Mouse (Mus musculus) MEL (cell line): ENCODE results near the gene Ivd. TPM values are rescaled to one million over a fixed set of nuclear protein-coding genes. Genes with fewer than 3 reads are reported as not detected.

Experiments used
- DNase-seq: peaks from one replicate; pipeline ENCODE4 v3.0.0; 2011; ENCODE audit warnings: low read depth, low spot score
- H3K27ac ChIP-seq: 2 replicates; pipeline ENCODE4 v1.5.1; 2012; ENCODE audit warnings: low read depth, mild to moderate bottlenecking, control low read depth, low read length, moderate library complexity; ENCODE audit not compliant: control insufficient read depth
- H3K27me3 ChIP-seq, 2 experiments: fragments of 150-350 bp in 1 of 2; sonication (generic) in 1 of 2; 2 replicates each; pipeline ENCODE4 v1.6.1; 2012; ENCODE audit warnings: low read length in 2 of 2, mild to moderate bottlenecking in 2 of 2, improper control_type of control experiment in 1 of 2, moderate library complexity in 1 of 2; ENCODE audit not compliant: insufficient read depth in 2 of 2, control insufficient read depth in 1 of 2
- H3K36me3 ChIP-seq, 2 experiments: 2 replicates each; pipeline ENCODE4 v1.6.1; 2012 to 2014; ENCODE audit warnings: low read length in 2 of 2, improper control_type of control experiment in 1 of 2, inconsistent platforms in 1 of 2, mild to moderate bottlenecking in 1 of 2; ENCODE audit not compliant: insufficient read depth in 2 of 2, control insufficient read depth in 1 of 2
- H3K4me1 ChIP-seq, 2 experiments: fragments of 150-350 bp in 1 of 2; sonication (generic) in 1 of 2; 2 replicates each; pipeline ENCODE4 v1.6.1; 2012; ENCODE audit warnings: low read length in 2 of 2, improper control_type of control experiment in 1 of 2, mild to moderate bottlenecking in 1 of 2; ENCODE audit not compliant: insufficient read depth in 2 of 2, control insufficient read depth in 1 of 2
- H3K4me3 ChIP-seq, 2 experiments: fragments of 150-350 bp in 1 of 2; sonication (generic) in 1 of 2; 2 replicates each; pipeline ENCODE4 v1.5.1; 2012; ENCODE audit warnings: low read depth in 2 of 2, low read length in 2 of 2, mild to moderate bottlenecking in 2 of 2, moderate library complexity in 2 of 2, control low read depth in 1 of 2, improper control_type of control experiment in 1 of 2; ENCODE audit not compliant: control insufficient read depth in 1 of 2, insufficient read depth in 1 of 2
- H3K79me2 ChIP-seq: 2 replicates; pipeline ENCODE4 v1.6.1; 2012; ENCODE audit warnings: mild to moderate bottlenecking, low read length, moderate library complexity; ENCODE audit not compliant: control insufficient read depth, poor library complexity, insufficient read depth
- H3K9ac ChIP-seq: 2 replicates; pipeline ENCODE4 v1.6.1; 2012; ENCODE audit warnings: low read depth, mild to moderate bottlenecking, control low read depth, low read length, moderate library complexity; ENCODE audit not compliant: control insufficient read depth, poor library complexity, severe bottlenecking
- H3K9me3 ChIP-seq: fragments of 150-350 bp; sonication (generic); replicated peaks from 2 replicates; pipeline ENCODE4 v1.6.1; 2012; ENCODE audit warnings: mild to moderate bottlenecking, low read length, improper control_type of control experiment, moderate library complexity; ENCODE audit not compliant: insufficient read depth
- CHD2 ChIP-seq: IDR thresholded peaks from 2 replicates; pipeline ENCODE4 v1.6.1; 2011; ENCODE audit warnings: low read length, improper control_type of control experiment
- CTCF ChIP-seq, 3 experiments: IDR thresholded peaks in 2 of 3; conservative IDR thresholded peaks in 1 of 3; 2 replicates each; pipeline ENCODE4 v1.5.1; 2011 to 2012; ENCODE audit warnings: low read length in 3 of 3, low read depth in 2 of 3, mild to moderate bottlenecking in 2 of 3, improper control_type of control experiment in 1 of 3, inconsistent platforms in 1 of 3, mixed read lengths in 1 of 3, moderate library complexity in 1 of 3; ENCODE audit not compliant: control insufficient read depth in 1 of 3, insufficient read depth in 1 of 3, poor library complexity in 1 of 3, severe bottlenecking in 1 of 3
- E2F4 ChIP-seq: IDR thresholded peaks from 2 replicates; pipeline ENCODE4 v1.6.1; 2011; ENCODE audit warnings: low read depth, low read length, improper control_type of control experiment, borderline replicate concordance
- HCFC1 ChIP-seq: IDR thresholded peaks from 2 replicates; pipeline ENCODE4 v1.6.1; 2012; ENCODE audit warnings: low read depth, mild to moderate bottlenecking, inconsistent platforms, low read length, improper control_type of control experiment, moderate library complexity
- MAZ ChIP-seq: IDR thresholded peaks from 2 replicates; pipeline ENCODE4 v1.6.1; 2012; ENCODE audit warnings: low read depth, mild to moderate bottlenecking, inconsistent platforms, low read length, improper control_type of control experiment
- MXI1 ChIP-seq: IDR thresholded peaks from 2 replicates; pipeline ENCODE4 v1.6.1; 2011; ENCODE audit warnings: mild to moderate bottlenecking, low read depth, low read length, improper control_type of control experiment
- NELFE ChIP-seq: IDR thresholded peaks from 2 replicates; pipeline ENCODE4 v1.6.1; 2011; ENCODE audit warnings: low read depth, low read length, improper control_type of control experiment
- POLR2A ChIP-seq, 2 experiments: IDR thresholded peaks; 2 replicates each; pipeline ENCODE4 v1.6.1; 2011 to 2012; ENCODE audit warnings: low read length in 2 of 2, mild to moderate bottlenecking in 2 of 2, control low read depth in 1 of 2, improper control_type of control experiment in 1 of 2, low read depth in 1 of 2, moderate library complexity in 1 of 2; ENCODE audit not compliant: control insufficient read depth in 1 of 2, insufficient read depth in 1 of 2, poor library complexity in 1 of 2
- POLR2AphosphoS5 ChIP-seq: IDR thresholded peaks from 2 replicates; pipeline ENCODE4 v1.6.1; 2012; ENCODE audit warnings: low read depth, borderline replicate concordance, mild to moderate bottlenecking, inconsistent platforms, low read length, moderate library complexity, mixed read lengths
- RAD21 ChIP-seq: IDR thresholded peaks from 2 replicates; pipeline ENCODE4 v1.6.1; 2011; ENCODE audit warnings: mild to moderate bottlenecking, low read depth, low read length, improper control_type of control experiment
- SMC3 ChIP-seq: IDR thresholded peaks from 2 replicates; pipeline ENCODE4 v1.6.1; 2011; ENCODE audit warnings: low read depth, low read length, improper control_type of control experiment
- TAL1 ChIP-seq: IDR thresholded peaks from 2 replicates; pipeline ENCODE4 v1.6.1; 2012; ENCODE audit warnings: mild to moderate bottlenecking, inconsistent platforms, low read length, moderate library complexity, mixed read lengths
- TCF12 ChIP-seq: IDR thresholded peaks from 2 replicates; pipeline ENCODE4 v1.6.1; 2014; ENCODE audit warnings: low read depth, mild to moderate bottlenecking, inconsistent platforms, low read length, improper control_type of control experiment, moderate library complexity
- ZC3H11A ChIP-seq: IDR thresholded peaks from 2 replicates; pipeline ENCODE4 v1.6.1; 2012; ENCODE audit warnings: low read depth, mild to moderate bottlenecking, inconsistent platforms, low read length, improper control_type of control experiment
- ZKSCAN1 ChIP-seq: IDR thresholded peaks from 2 replicates; pipeline ENCODE4 v1.6.1; 2012; ENCODE audit warnings: low read depth, mild to moderate bottlenecking, inconsistent platforms, low read length, improper control_type of control experiment, moderate library complexity
- ZMIZ1 ChIP-seq: IDR thresholded peaks from 2 replicates; pipeline ENCODE4 v1.6.1; 2012; ENCODE audit warnings: low read depth, mild to moderate bottlenecking, inconsistent platforms, low read length, improper control_type of control experiment, moderate library complexity
- polyA plus RNA-seq, 2 experiments: library from polyadenylated mRNA; stranded (reverse) in 1 of 2; unstranded in 1 of 2; fragments of >175 nt in 1 of 2; fragments of >200 nt in 1 of 2; gene quantifications; 2 replicates each; pipeline versions ENCODE4 v1.2.1 to v1.2.4; 2012; ENCODE audit warnings: low replicate concordance in 2 of 2, low read depth in 1 of 2; ENCODE audit not compliant: insufficient read length in 2 of 2, insufficient read depth in 1 of 2, missing spikeins in 1 of 2
- total RNA-seq: library from RNA; depleted of rRNA; stranded (reverse); fragments of 300-350 nt; gene quantifications from 2 replicates; pipeline ENCODE4 v1.2.3, GENCODE M21; 2012

The Ivd gene
- total and polyA plus RNA-seq, 3 experiments, result 17.1 to 33.4 TPM; not detected in 1

- H3K9me3 ChIP-seq, result no peaks in the 10 kb centered on the region
- no peak overlapping the region for H3K9ac ChIP-seq
- H3K27me3 ChIP-seq, result no peaks in the 10 kb centered on the region
- no peak overlapping the region for H3K4me3 ChIP-seq
- H3K27ac ChIP-seq, result no peak overlapping the region
- H3K4me1 ChIP-seq, result peaks cover 3 to 34% of the 10 kb centered on the region in 2 experiments
- TF ChIP-seq POLR2A (IDR thresholded peaks at IDR 0.05; ENCODE audit: control insufficient read depth in 1 of 2, insufficient read depth in 1 of 2, low read depth in 1 of 2, low read length in 2 of 2, poor library complexity in 1 of 2) (no peak), ZC3H11A (no peak), MXI1 (no peak), E2F4 (no peak), TAL1 (no peak), RAD21 (no peak), CHD2 (no peak), ZMIZ1 (no peak), MAZ (no peak)
- TF ChIP-seq, all 39 proteins: peak for 0
- no peak for DNase-seq
- peaks cover 52% of the 10 kb centered on the region for H3K79me2 ChIP-seq
- H3K36me3 ChIP-seq, result peaks cover 0 to 24% of the 10 kb centered on the region in 2 experiments; a peak in 2 of 4 replicates
Observed at GRCm38 (mm10) chr2:118907781-118908180, 46.0 kb downstream of the Ivd start.

GRCm38 (mm10) chr2:118909151-118909550 is 47.4 kb downstream of the Ivd start:
- H3K27me3 ChIP-seq, result no peaks in the 10 kb centered on the region
- no peaks in the 10 kb centered on the region for H3K9me3 ChIP-seq
- H3K9ac ChIP-seq, result no peak overlapping the region
- no peak overlapping the region for H3K4me3 ChIP-seq
- H3K27ac ChIP-seq, result no peak overlapping the region
- no peak for TF ChIP-seq HCFC1
- no peak for TF ChIP-seq SMC3
- TF ChIP-seq CTCF (IDR thresholded peaks at IDR 0.05 in 2 of 3, conservative IDR thresholded peaks at IDR 0.05 in 1 of 3; ENCODE audit: control insufficient read depth in 1 of 3, insufficient read depth in 1 of 3, low read depth in 2 of 3, low read length in 3 of 3, poor library complexity in 1 of 3, severe bottlenecking in 1 of 3), result no peak
- TF ChIP-seq CHD2, result no peak
- TF ChIP-seq TCF12, result no peak
- no peak for TF ChIP-seq POLR2AphosphoS5
- no peak for TF ChIP-seq ZKSCAN1
- no peak for TF ChIP-seq NELFE
- TF ChIP-seq, all 39 proteins: peak for 0
- Histone ChIP-seq H3K36me3 (peaks cover 0 to 14% of the 10 kb centered on the region in 2 experiments; a peak in 2 of 4 replicates), H3K79me2 (peaks cover 48% of the 10 kb centered on the region), H3K4me1 (peaks cover 0 to 20% of the 10 kb centered on the region in 2 experiments; a peak in 3 of 4 replicates)
- no peak for DNase-seq
